Mouse (Mus musculus): ENCODE results near the gene Rnf114.

The Rnf114 gene

DNA sequence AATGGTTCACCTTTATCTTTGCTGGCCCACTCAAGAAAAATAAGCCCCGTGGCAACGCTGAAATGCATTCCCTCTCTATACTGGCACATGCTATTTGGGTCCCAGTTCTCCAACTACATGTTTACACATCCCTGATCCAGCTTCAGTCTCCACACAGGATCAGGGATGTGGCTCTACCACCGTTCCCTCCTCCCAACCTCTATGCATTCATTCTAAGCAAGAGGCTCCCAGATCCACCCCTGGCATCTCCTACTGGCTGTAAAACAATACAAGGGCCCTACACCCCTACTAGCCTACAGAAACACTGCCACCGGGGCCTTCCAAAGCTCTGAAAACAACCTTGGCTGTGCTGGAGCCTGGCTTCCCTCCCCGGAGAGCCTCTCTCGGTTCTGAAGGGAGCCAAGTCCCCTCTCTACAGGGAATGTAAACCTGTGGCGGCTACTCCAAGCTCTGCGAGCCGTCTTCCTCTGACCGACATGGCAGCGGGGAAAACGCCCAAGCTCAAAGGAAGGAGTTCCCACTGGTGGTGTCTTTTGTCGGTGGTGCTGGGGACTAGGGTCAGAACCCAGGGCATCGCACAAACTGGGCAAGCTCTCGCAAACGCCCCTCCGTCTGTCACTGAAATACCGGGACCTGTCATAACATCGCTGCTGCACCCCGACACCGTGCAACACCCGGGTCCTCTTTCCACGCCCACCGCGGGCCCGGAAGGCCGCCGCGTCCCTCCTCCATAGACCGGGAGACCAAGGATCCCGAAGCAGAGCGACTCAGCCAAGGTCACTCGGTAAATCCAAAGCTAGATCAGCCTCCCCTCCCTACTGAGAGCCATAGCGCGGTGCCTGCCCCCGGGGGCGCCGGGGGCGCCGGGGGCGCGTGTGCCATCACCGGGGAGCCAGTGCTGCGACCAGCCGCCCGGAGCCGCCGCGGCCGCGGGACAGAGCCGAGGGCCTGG lies at the start of gene Rnf114:
Rnf114 (plus strand) TSS at position 889 of the 952 bp plus-strand sequence.
- in situ Hi-C loops (cut with MboI, MseI): no loop called here

DNA sequence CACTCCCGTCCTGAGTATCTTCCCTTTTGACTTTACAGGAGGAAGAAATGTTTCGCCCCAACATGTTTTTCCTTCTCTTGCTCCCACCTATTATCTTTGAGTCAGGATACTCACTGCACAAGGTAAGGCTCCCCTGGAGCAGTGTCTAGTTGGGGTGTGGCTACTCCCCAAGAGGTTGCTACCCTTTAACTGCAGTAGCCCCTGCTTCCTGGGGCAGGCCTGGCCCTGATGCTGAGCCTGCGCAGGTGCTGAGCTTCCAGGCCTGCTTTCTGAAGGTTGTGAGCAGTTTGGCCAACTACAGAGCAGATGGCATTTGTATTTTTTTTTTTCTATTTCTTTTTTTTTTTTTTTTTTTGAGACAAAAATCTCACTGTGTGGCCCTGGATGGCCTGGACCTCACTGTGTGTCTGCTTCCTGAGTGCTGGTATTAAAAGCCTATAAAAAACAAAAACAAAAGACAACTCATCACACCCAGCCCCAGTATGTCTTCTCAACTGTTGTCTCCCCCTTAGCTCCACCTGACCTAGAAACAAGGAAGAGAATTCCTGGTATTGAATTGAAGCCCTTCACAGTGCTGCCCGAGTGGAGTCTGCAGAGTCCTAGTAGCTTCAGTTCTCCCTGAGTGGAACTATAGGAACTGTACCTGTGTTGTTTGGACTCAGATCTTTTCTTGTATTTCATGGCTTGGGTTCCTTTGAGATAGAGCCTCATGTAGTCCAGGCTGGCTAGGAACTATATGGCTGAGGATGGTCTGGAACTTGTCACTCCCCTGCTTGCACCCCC lies 48.8 kb upstream of the Rnf114 start:
- in situ Hi-C loops (cut with MboI, MseI): no loop called here

DNA sequence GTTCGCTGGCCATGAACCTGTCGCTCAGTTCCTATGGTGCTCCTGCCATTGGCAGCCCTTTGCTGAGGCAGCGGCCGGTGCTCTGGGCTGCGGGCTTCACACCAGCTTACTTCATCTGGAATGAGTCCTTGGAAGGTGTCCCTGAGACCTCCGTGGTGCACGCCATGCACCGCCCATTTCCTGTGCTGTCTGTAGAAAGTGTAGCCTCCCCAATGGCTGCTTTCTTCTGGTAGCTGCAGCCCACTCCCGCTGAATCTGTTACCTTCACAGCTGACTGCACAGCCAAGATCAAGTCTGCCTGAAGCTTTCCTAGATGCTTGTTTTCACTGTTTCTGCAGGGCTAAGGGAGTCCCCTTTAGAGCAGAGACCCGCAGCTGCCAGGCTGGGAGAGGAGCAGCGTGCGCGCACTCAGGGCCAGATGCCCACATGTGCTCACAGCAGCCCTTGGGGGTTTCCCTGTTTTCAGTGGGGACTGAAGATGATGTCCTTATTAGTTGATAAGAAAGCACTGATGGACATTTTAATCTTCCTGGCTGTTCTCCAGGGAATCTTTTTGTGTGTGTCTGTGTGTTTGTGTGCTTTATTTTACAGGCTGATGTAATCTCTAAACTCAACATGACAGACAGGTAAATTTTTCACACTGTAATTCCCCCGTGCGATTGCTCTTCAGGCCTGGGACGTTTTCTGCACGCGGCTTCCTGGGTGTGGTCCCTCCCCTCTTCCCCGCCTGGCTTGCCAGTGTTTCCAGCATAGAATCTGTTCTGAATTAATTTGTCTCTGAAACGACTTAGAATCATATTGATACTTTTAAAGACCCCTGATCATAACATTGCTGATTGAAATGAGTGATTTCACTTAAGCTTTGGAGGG lies 46.3 kb upstream of the Rnf114 start:
- in situ Hi-C loops (cut with MboI, MseI): no loop called here

DNA sequence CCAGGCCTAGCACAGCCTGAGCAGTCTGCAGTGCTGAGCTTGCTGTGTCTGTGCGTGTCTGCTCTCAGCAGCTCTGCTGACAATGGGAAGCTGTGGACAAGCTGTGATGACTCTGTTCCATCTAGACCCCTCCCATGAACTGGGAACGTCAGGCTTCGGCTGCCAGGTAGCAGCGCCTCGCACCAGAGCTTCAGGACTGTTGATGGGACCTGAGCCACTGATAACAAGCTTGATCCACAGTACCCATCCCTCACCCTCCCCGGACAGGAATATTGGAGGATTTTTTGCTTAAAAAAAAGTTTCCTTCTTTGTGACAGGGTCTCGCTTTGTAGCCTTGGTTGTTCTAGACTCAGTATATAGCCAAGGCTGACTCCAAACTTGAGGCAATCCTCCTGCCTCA lies 45.2 kb upstream of the Rnf114 start:
- in situ Hi-C loops (cut with MboI, MseI): no loop called here

DNA sequence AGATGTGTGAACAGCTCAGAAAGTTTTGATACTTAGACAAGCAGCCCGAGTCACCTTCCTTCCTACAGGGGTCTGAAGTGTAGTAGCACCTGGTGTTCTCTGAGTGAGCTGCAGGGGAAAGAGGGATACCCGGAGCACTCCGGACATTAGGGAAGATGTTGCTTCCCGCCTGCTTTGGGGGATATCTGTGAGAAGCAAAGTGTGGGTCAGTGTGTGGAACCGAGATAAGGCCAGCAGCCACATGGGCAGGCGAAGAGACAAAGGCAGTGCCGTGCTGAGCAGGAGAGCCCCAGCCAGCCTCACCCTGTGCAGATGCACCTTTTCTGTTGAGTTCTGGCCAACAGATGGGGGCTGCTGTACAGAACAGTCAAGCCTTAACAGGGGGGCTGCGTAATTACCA lies 44.8 kb upstream of the Rnf114 start:
- in situ Hi-C loops (cut with MboI, MseI): no loop called here

DNA sequence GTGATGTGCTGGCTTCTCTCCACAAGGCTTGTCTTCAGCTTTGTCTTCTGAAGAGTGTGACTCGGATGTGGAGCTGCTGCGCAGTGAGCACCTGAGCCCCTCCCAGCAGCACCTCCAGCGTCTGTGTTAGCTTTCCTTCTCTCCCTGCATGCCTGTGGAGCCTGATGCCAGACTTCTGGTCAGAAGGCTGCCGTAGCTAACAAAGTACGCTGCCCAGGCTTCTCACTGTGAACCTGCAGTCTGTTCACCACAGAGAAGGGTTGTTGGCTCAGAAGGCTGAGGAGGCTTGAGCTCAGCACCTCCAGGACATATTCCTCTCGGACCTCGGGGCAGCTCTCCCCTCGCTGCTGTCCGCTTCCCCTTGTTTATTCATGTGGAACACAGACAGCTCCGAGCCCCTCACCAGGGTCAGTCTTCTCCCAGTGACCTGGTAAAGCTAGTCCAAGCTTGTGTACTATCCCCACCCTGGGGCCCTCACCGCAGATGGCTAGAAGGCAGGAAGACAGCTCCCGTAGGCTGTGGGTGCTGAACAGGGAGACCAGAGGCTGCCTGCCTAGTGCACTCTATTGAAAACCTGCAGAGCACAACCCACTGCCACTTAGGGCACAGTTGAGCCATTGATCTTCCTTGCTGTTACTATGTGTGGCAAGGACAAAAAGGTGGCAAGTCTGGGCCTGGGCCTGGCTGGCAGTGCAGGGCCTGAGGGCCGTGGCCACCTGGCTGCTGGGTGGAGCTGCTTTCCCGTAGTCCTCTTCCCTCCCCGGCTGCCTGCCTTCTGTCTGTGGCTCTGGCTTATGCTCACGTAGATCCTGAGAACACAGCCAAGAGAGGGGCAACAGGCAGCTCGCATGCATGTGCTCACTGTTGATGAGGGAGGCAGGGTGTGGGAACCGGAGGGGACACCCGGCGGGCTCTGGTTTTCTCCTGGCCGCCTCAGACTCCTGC lies 42.8 kb upstream of the Rnf114 start:
- in situ Hi-C loops (cut with MboI, MseI): no loop called here

DNA sequence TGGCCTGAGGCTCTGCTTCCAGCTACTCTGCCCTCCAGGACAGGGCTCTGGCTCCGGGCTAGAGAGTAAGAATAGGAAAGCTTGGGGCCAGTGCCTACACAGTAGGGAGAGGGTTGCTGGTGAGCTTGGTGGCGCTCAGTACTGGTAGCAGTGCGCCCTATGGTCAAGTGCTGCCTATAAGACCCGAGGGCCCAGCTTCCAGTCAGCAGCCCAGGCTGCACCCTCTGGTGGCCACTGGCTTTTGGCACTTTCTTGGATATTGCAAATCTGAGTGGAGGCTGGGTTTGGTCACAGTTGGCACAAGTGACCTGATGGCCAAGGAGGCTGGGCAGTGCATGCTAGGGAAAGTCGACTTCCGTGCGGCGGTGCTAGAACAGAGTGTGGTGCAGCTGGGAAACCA lies 41.8 kb upstream of the Rnf114 start:
- in situ Hi-C loops (cut with MboI, MseI): no loop called here

DNA sequence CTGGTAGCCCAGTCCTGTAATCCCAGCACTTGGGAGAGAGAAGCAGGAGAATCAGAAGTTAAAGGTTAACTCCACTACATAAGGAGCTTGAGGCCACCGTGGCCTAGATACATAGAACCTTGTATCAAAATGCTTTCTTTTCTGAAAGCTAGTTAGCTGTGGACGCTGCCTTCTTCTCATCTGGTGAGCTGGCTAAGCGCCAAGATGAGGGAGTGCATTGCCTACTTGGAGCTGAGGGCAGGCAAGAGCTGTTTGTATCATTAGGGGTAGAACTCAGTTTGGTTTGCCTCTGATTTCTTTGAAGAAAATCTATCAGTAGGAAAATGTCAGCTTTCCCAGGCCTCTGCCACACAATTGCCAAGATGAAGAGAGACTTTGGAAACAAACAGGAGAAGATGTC lies 38.6 kb upstream of the Rnf114 start:
- in situ Hi-C loops (cut with MboI, MseI): no loop called here

DNA sequence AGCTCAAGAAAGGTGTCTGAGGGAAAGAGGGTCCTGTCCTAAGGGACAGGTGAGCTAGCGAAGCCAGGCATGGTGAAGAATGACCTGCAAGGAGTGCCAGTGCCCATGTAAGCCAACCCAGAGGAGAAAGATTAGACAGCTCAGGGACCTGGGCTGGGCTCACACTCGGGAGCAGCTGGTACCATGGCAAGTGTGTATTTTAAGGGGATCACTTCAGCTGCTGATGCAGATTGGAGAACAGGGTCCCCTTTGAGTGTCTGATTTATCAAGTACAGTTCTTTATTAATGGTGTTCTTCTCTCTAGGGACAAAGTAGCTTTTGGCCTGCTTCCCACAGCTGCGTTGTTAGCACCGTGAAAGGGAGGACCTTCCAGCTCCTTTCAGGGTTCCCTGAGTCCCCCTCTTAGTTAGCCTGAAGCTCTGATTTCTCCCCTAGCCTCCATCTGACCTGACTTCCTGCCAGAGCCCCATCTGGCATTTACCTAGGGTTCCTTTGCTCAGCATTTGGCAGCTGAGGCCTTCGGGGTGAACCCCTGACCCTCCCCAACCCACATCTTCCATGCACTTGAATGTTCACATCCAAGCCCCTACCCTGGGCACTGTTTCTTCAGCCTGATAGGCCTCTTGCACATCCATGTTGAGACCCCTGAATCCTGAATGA lies 36.0 kb upstream of the Rnf114 start:
- in situ Hi-C loops (cut with MboI, MseI): no loop called here

DNA sequence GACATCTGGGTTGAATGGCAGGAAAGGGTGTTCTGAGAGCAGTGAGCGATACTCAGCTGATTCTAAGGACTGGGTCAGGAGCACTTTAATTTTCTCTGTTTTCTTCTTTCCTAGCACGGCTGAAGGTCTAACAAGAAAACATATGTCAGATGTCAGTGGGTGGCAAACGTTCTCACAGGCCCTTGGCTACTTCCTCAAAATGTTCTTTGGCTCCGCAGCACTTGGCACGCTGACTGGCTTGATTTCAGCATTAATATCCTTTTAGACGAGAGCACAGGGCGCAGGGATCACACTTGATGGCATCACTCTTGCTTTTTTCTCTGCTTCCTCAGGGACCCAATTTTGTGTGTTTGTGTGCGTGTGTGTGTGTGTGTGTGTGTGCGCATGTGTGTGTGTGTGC lies 35.2 kb upstream of the Rnf114 start:
- in situ Hi-C loops (cut with MboI, MseI): no loop called here

DNA sequence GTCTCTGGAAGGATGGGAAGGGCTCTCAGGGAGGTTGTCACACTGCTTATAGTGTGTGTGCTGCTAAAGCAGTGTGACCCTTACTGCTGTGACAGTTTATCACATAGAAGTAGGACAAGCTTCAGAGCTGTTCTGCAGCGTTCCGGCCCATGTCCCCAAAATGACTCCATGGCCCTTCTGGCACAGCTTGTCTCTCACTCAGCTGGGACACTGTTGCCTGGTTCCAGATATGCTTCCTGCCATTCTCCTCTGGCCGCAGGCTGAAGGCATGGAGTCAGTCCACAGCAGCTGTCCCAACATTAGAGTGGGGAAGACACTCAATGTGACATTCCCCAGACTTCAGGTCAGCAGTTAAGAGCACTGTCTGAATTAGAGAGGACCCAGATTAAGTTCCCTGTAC lies 33.9 kb upstream of the Rnf114 start:
- in situ Hi-C loops (cut with MboI, MseI): no loop called here

DNA sequence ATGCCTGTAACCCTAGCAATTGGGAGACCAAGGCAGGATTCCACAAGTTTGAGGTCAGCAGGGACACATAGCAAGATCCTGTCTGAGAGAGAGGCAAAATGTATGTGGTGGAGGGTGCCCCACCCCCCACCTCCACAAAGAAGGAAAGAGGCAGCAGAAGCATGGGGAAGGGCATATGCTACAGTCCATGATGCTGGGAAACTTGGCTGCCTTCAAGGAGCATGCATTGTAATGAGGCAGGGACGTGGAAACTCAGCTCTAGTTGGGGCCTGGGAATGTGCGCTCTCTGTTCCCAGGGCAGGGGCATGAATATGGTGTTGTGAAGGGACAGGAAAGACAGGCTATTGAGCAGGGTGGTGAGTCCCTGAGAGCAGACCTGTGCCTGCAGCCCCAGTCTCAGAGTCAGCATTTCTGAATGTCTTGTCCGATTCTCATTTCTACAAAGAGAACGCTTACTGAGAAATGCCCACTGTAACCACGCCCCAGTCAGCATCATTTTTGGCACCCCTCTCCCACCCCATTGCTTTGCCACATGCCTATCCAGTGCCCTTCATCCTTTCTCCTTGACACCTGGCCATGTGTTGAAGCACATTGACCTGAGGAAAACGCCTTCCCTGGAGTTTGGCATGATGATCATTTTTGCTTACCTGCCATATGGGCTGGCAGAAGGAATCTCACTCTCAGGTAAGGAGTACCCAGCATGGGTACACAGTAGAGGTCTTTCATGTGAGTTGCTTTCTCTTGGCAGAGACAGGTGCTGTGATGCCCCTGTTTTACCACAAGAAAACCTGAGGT lies 33.2 kb upstream of the Rnf114 start:
- in situ Hi-C loops (cut with MboI, MseI): no loop called here

DNA sequence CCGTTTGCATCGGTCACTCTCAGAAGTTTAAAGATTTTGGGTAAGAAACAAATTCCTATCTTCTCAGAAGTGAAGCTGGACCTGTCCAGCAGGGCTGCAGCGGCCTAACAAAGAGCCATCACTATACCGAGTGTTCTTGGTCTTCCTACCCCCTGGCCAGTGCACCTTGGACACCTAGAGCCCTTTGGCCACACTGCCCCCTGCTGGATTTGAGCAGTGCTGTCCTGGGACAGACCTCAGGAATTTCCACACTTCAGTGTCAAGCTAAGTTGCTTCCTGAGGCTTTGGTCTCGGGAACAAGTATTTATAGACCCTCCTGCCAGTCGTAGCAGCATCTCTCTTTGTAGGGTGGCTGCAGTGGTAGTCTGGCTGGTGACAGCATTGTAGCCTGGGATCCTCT lies 29.5 kb upstream of the Rnf114 start:
- in situ Hi-C loops (cut with MboI, MseI): no loop called here

DNA sequence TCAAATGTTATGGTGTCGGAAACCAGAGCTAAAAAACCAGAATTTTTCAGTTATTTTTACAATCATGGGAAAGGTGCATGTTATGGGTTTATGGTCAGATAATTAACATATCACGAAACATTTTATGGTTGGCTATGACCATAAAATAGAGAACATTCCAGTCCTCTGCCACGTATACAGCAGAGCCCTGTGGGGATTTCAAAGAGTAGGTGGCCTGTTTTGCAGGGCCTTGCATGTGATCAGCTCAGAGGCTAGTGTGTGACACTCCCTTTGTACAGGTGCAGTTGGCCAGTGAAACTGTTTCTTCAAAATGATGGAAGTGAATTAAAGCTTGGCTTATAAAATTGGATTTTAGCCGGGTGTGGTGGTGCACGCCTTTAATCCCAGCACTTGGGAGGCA lies 28.6 kb upstream of the Rnf114 start:
- in situ Hi-C loops (cut with MboI, MseI): no loop called here

DNA sequence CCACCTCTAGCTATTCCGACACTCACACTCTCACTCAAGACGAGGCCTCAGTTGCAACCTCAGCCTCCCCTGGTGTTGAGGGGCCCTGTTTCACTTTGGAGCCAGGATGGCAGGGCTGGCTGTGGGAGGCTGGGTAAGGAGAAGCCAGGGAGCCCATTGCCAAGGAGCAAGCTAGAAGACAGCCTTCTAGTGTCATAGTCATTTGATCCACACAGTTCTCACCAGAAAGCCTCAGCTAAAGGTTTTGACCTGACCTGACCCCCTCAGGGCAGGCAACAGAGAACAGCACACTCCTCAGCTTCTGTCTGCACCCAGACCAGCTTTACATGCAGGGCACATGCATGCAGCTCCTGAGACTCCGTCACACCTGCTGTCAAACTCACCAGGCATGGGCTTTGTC lies 26.5 kb upstream of the Rnf114 start:
- in situ Hi-C loops (cut with MboI, MseI): loop anchor here (5.0 kb wide), 1 partner anchor 184 kb away; no protein-coding TSS in a partner anchor

DNA sequence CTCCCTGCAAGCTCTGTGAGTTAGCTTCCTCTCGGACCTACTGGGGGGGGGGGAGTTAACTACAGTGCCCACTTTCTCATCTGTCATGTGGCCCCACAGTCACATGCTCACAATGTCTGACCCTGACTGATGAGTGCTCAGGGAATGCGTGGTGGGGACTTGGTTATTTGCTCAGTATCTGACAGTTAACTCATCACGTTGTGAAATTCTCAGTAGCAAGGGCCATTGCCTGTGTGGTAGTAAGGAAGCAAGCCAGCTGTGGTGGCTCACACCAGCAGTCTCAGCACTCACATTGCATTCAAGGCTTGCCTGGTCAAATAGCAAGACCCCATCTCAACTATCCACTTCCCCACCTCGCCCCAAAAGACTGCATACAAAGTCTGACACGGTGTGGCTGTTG lies 25.2 kb upstream of the Rnf114 start:
- in situ Hi-C loops (cut with MboI, MseI): loop anchor here (5.0 kb wide), 1 partner anchor 185 kb away; no protein-coding TSS in a partner anchor

DNA sequence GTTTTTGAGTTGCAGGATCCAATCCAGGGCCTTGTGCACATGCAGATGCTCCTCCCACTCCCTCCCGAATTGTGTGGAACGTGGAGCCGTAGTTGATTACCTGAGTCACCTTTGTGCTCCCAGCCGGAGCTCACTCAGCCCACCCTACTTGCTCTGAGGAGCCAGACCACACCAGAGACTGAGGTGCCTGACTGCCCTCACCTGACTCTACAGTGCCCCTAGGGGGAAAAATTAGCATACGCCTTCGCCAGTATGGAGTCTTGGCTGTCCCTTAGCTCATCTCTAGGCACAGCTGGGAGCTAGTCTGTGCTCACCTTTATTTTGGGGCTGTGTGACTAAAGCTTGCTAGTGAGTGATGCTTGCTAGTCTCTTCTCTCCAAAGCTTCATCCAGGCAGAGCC lies 24.0 kb upstream of the Rnf114 start:
- in situ Hi-C loops (cut with MboI, MseI): loop anchor here (5.0 kb wide), 1 partner anchor 186 kb away; no protein-coding TSS in a partner anchor

DNA sequence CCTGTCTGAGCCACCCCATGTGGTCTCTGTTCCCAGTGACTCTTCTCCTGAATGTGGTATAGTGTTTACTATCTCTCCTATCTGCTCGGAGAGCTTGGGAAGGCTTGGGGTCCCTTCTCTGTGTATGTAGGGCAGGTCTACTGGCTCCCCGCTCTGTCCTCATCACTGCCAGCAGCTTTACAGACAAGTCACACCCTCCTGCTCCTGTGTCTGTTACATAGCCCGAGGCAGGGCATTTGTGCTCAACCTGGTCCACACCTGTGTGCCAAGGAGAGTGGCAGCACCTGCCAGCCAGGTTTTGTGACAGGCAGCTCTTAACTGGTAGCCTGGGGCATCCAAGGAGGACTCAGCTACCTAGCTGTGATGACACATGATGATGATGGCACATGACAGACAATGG lies 21.8 kb upstream of the Rnf114 start:
- in situ Hi-C loops (cut with MboI, MseI): no loop called here

DNA sequence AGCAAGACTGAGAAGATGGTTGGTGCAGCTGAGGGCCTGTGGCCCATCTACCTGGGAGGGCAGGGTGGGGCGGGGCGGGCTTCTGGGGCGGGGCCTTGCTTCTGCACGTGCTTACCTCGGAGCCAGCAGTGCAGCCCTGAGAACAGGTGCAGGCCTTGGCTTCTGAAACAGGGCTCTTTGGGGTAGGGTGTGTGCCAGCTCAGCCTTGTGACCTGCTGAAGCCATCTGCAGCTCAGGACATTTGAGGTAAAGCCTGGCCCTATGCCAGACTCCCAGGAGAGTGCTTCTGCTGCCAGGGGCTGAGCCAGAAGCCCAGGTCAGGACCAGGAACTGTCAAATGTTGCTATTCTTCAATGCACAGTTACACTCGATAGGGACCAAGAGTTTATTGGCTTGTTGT lies 20.9 kb upstream of the Rnf114 start:
- in situ Hi-C loops (cut with MboI, MseI): no loop called here

All from T-helper 2 cell (primary cell).